Comparison of ENCODE assay signal across 13 mouse cellular contexts in the genomic region with DNA sequence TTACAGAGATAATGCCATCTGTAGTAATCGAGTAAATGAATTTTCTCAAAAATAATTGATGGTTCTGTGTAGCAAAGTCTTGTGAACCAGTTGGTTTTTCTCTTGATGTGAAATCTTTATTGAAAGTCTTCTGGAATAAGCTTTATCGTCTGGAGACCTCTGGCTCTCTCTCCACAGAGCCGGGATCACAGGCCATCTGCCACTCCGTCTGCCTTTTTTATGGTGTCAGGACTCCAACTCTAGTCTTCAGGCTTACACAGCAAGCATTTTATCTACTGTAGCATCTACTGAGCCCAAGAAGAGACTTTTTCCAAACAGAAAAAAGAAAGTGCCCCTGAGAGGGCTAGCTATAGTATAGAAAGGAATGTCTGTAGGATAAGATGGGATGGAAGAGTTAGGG.
A peak's percentile ranks its signal among the peaks of the same experiment; 100 is the strongest.
DNase-seq lines count a peak whose midpoint lies in the region; ATAC-seq and TF ChIP-seq lines count a peak whose summit lies in the region.
"Had no signal": no experiment of that assay in that cellular context is flagged by ENCODE, and none has a peak within 500 bp of the region (broad histone marks: within the 10 kb centered on the region; RNA-seq: fewer than 3 reads in every experiment).

No protein-coding gene starts in this region.

- TF ChIP-seq CTCF in forebrain, postnatal 0 days (IDR thresholded peaks at IDR 0.05; ENCODE audit: low read depth): no peak

- no peak overlapping the region for H3K4me2 ChIP-seq in forebrain, postnatal 0 days (ENCODE audit: low read depth)
- H3K4me2 ChIP-seq: hindbrain, embryonic 14.5 days had no signal

- no peaks in the 10 kb centered on the region for H3K4me1 ChIP-seq in forebrain, postnatal 0 days (ENCODE audit: insufficient read depth)
- H3K4me1 ChIP-seq: midbrain, embryonic 10.5 days had no signal

- 45% methylated on average over 4 of the region's 4 CpGs for WGBS in forebrain, postnatal 0 days

- intact Hi-C loops in left cerebral cortex, postnatal 4 days (cut with DNase I): no loop called here
- intact Hi-C loops in heart, postnatal 14 days (cut with DNase I): no loop called here

- H3K4me3 ChIP-seq in forebrain, postnatal 0 days (ENCODE audit: low read depth, low read length): no peak overlapping the region
- H3K4me3 ChIP-seq: midbrain, embryonic 10.5 days had no signal

- H3K9me3 ChIP-seq in forebrain, postnatal 0 days (ENCODE audit: low read length): no peaks in the 10 kb centered on the region
- H3K9me3 ChIP-seq: G1E; midbrain, embryonic 10.5 days had no signal

- H3K27ac ChIP-seq in forebrain, postnatal 0 days (ENCODE audit: low read depth, low read length): no peak overlapping the region
- H3K27ac ChIP-seq: hindbrain, embryonic 14.5 days; liver, embryonic 14.5 days; midbrain, embryonic 10.5 days had no signal

- ATAC-seq in forebrain, postnatal 0 days: peak; percentile 80

- no peaks in the 10 kb centered on the region for H3K27me3 ChIP-seq in forebrain, postnatal 0 days (ENCODE audit: insufficient read depth, low read length)

- H3K36me3 ChIP-seq in forebrain, postnatal 0 days (ENCODE audit: insufficient read depth): no peaks in the 10 kb centered on the region
- H3K36me3 ChIP-seq: G1E; midbrain, embryonic 10.5 days had no signal

- no peak overlapping the region for H3K9ac ChIP-seq in forebrain, postnatal 0 days
- H3K9ac ChIP-seq: hindbrain, embryonic 14.5 days; liver, embryonic 14.5 days had no signal

- peak; percentile 54 for DNase-seq in left cerebral cortex, postnatal 4 days
- no peak for DNase-seq in left cerebral cortex, adult 9 months (ENCODE audit: low spot score in 2 of 2)
- peak; percentile 56 for DNase-seq in cerebellum, adult 11 months
- peak; percentile 82 for DNase-seq in cerebellum, adult 9-10 months
- DNase-seq in forebrain, postnatal 0 days: peak; percentile 52
- DNase-seq in heart, postnatal 14 days: no peak
- DNase-seq in gastrocnemius, postnatal 10 days: no peak
- DNase-seq: adrenal gland, adult 8-10 months; thymus, postnatal 4 days had no signal

Comparison
In these comparisons a context has a peak if more than half of its experiments do, and no peak if none do; other contexts are left out.
1. DNase-seq: peak in left cerebral cortex, postnatal 4 days (single experiment), cerebellum, adult 11 months (single experiment), cerebellum, adult 9-10 months (single experiment) and forebrain, postnatal 0 days (single experiment); none in left cerebral cortex, adult 9 months (0 of 2), heart, postnatal 14 days (0 of 2) and gastrocnemius, postnatal 10 days (single experiment).